Mouse (Mus musculus) G1E (cell line): ENCODE data around the gene Pccb.

Experiments used
- CTCF ChIP-seq: IDR thresholded peaks from 2 replicates; pipeline ENCODE4 v1.5.1; 2012; ENCODE audit warnings: low read depth, low read length, inconsistent platforms, mixed read lengths
- GATA1 ChIP-seq: IDR thresholded peaks from 2 replicates; pipeline ENCODE4 v1.6.1; 2012; ENCODE audit warnings: borderline replicate concordance, low read length, inconsistent platforms, mixed read lengths
- TAL1 ChIP-seq: conservative IDR thresholded peaks from 2 replicates; pipeline ENCODE4 v1.6.1; 2012; ENCODE audit warnings: low read depth, low read length, inconsistent platforms, mixed read lengths

- no peak for TF ChIP-seq TAL1
- no peak for TF ChIP-seq CTCF
- TF ChIP-seq GATA1 = no peak
These were observed 11.1 kb upstream of the Pccb start for GRCm38 (mm10) chr9:101045710-101046338.
